Mouse (Mus musculus) heart, postnatal 25 days (tissue): Measurements from ENCODE around the gene March9. TPM values are rescaled to one million over a fixed set of nuclear protein-coding genes. Genes with fewer than 3 reads are reported as not detected.

Source experiments
- DNase-seq: peaks from one replicate; pipeline ENCODE4 v3.0.0; 2022; ENCODE audit warnings: low spot score
- intact Hi-C: fragments of 180-260 bp; cut with DNase I; formaldehyde crosslinking; loops from one replicate; pipeline ENCODE4 v1.15.1; 2025
- total RNA-seq, 2 experiments: library from RNA; stranded (reverse); gene quantifications; 2 replicates each; pipeline ENCODE4 v1.2.3; 2021

The March9 gene
- total RNA-seq = 1 to 10 TPM; 2.3 to 2.5 TPM

DNA sequence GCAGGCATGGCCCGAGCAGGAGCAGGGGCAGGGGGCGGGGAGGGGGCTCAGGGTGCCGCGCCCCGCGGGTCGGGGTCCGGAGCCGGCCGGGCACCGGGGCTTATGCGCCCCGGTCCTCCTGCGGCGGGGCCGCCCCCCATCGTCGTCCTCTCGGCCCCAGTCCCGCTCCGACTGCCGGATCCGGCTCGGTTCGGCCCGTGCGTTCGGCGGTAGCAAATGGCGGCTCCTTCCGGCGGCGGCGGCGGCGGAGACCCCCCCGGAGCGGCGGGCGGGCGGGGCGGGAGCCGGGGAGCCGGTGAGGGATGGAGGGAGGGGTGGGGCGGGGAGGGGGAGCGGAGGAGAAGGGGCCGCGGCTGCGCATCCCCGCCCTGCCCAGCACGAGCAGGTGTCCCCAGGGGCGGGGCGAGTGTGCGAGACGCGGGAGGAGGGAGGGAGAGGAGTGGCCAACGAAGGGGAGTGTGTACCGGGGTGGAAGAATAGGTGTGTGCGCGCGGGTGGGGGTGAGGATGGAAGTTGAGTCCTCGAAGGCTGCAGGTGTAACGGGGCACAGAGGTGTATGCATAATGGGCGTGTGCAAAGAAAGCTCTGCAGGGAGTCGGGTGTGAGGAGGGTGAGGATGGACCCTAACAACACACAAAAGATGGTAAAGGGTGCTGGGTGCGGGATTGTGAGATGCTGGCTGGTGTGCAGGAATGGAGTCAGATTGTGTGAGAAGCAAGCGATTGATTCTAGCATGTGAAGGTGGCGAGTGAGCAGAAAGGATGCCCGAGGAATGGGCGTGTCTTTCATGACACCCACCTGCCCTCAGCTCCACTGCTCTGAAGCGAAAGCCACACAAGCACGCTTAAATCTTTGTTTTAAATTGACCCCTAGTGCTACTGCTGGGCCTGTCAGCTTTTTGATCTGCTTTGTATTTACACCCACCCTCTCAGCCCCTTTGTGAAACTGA, at the start of gene March9:
March9 (minus strand) TSS at position 217 of the 949 bp plus-strand sequence.
- intact Hi-C loops = no loop called here
- no peak for DNase-seq

DNA sequence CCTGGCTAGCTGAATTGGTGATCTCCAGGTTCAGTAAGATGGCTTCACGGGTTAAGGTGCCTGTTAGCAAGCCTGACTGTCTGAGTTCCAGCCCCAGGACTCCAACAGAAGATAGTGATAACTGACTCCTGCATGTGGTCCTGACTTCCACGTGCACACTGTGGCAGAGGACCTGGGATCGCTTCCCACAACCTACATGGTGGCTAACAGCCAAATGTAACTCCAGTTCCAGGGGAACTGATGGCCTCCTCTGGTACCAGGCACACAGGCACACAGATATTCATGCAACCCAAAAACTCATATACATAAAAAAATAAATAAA, 48.2 kb upstream of the March9 start:
- intact Hi-C loops = no loop called here
- DNase-seq = no peak

DNA sequence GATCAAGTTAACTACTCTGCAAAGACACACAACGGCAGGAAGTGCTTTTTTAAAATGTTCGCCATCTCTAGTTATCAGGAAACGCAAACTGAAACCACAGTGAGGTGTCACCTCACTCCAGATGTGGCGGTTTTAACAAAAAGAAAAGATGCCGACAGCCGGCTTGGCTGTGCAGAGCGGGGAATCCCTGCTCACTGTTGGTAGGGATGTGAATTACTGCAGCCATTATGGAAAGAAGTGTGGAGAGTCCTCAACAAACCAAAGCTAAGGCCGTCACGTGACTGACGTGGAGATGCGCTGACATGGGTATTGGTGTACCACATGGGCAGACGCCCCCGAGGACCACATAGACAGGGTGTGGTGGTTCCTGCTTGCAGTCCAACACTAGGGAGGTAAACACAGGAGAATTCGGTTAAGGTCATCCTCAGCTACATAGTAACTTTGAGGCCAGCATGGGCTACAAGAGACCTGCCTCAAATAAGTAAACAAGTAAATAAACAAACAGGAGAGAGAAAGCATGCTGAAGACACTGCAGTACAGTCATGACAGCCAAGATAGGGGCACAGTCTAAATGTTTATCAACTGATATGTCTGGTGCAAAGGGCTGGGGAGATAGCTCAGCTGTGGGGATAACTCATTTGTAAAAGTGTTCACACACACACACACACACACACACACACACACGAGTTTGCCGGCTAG, 47.7 kb upstream of the March9 start:
- intact Hi-C loops = no loop called here
- DNase-seq = no peak

DNA sequence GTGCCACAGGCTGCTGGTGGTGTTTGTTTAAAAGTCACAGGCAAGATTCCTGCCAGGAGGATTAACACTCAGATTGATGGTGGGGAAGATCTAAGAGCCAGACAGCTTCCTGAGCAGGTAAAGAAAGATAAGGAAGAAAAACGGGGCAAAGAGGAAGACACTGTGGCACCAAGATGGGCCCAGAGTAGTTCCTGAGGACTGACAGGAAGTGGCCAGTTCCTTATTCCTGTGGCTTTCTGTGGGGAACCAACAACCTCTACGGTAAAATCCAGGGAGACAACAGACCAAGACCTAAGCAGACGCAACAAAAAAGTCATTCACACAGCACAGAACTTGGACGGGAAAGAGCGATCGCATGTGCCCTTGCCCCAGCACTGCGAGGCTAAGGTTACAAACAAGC, 43.6 kb upstream of the March9 start:
- DNase-seq = no peak
- intact Hi-C loops = no loop called here

DNA sequence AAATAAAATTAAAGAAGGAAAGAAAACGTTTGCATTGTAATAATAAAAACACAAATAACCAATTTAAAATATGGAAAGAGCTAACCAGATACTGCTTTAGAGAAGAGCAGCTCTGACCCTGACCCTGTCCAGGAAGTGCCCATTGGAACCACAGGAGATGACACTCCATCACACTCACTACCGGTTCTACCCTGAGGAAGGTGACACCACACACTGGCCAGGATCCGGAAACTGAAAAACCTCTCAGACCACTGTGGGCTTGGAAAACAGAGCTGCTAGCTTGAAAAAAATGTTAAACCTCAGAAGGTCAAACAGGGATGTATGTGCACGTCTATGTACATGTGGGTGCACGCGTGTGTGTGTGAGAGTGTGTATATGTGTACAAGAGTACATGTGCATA, 41.2 kb upstream of the March9 start:
- intact Hi-C loops = no loop called here
- no peak for DNase-seq

DNA sequence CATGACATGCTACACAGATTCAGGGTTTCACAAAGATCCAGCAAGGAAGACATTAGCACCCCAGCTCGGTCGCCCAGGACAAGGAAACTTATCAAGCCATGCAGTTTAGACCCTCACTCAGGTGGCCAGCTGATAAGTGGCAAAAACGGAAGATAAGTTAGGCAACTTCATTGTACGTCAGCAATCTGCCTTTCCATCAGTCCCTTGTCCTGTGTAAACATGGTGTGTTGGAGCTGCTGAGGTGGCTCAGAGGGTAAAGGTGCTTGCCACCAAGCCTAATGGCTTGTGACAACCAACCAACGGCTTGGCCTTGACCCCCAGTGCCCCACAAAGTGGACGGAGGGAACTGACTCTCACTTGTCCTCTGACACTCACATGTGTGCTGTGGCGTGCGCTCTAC, 40.4 kb upstream of the March9 start:
- no peak for DNase-seq
- intact Hi-C loops = no loop called here

DNA sequence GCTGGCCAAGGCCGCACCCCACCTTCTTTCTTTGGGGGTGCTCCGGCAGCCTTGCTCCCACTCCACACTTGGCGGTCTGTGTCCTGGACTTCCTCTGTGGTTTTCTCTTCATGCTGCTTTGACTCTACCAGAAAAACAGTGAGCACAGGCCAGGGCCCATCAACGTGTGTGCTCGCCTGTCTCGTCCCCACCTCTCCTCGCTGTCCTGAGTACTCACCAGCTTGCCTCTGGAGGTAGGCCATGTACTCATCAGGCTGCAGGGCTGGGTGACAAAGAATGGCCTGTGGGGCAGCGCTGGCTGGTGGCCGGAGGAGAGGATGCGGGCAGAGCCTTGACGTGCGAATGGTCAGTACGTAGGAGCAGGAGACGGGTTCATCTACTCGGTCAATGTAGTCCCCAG, 39.9 kb upstream of the March9 start:
- DNase-seq = no peak
- intact Hi-C loops = no loop called here

DNA sequence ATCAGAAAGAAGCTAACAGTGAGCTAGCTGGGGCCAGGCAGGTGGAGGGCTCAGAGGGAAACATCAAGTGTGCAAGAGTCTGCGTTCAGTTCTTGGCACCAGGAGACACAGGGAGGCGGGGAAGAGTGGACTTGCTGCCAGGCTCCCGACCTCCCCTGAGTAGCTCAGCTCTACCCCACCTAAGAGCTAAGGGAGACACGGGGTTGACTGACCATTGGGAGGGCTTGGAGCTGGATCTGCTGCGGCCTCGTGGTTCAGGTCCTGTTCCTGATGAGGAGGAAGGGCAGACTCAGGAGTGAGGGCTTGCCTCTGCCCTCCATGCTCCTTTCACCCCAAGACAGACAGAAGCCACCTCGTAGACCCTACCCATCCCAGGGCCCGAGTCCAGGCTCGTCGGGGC, 39.2 kb upstream of the March9 start:
- no peak for DNase-seq
- intact Hi-C loops = no loop called here

DNA sequence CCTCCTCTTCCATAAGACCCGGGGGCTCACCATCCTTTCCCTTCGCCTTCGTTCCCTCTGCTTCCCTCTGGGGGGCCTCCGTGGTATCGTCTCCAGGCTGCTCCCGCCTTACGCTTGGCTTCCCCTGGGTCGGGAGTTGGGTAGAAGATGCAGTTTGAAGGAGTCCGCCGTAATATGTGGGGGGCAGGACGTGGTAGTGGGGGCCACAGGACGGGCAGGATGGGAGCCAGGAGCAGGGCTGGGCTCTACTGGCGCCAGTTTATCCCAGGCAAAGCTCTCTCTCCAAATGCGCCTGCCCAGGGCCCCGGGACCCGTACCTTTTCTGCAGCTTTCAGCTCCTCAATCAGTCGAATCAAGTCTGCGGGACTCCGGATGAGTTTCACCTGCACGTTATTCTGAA, 38.5 kb upstream of the March9 start:
- DNase-seq = no peak
- intact Hi-C loops = no loop called here

DNA sequence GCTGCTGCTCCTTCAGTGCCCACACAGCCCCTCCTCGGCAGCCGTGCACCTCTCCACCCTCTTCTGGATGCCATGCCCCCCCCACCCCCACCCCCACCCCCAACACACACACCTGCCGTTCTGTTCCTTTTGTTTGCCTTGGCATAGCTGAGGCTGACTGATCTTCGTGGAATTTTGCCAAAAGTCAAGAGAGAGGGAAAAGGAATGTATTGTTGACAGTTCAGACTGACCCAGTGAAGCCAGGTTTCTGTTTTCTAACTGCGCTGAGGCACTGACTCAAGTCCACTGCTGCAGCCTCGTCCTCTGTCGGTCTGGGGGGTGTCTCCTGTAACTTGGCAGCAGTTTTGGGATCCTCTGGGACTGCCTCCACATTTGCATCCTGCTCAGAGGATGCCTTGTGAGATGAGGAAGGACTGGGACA, 34.4 kb upstream of the March9 start:
- no peak for DNase-seq
- intact Hi-C loops = no loop called here

DNA sequence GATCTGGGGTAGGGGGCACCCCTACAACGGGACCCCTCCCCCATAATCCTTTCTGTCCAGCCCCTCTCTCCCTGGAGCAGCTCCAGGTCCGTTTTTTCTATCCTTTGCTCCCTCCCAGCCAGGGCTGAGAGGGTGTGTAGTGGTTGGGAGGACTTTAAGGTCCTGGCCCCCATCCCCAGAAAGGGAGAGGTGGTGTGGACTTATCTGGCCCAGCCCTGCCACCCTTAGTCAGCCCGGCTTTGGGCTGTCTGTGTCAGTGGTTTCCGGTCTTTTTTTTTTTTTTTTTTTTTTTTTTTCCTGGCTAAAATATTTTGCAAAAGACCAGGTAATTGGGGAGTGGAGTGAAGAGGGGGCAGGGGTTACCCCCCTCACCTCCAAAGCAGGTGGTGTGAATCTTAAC, 32.8 kb upstream of the March9 start:
- DNase-seq = no peak
- intact Hi-C loops = no loop called here

DNA sequence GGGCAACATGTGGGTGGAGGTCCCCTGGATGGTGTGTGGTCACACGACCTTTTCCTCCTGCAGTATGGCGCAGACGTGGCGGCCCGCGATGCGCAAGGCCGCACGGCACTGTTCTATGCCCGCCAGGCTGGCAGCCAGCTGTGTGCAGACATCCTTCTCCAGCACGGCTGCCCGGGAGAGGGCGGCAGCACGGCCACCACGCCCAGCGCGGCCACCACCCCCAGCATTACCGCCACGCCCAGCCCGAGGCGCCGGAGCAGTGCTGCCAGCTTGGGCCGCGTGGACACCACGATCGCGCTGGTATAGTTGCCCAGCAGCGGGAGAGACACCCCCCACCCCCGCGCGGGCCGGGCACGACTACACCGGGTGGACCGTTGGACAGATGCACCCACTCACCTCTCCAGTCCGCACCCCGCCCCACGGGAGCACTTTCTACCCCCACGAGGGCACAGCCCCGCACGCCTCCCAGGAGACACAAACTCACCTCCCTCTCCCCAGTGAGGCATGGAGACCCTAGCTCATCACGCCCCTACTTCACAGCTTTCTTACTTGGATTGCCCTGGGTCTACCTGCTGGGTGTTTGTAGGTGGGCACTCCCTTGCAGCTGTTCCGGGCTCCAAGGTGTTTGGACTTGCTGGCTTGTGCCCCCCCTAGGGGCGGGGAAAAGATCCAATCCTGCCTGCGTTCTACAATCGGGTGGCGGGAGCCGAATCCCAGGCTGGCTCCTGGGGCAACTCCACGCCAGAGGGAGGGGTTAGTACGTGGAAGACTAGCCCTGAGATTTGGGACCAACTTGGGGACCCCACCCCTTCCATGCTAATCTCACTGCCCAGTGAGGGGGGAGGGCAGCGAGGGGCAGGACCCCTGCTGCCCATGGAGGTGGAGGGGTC, 31.8 kb upstream of the March9 start:
- DNase-seq = no peak
- intact Hi-C loops = no loop called here

DNA sequence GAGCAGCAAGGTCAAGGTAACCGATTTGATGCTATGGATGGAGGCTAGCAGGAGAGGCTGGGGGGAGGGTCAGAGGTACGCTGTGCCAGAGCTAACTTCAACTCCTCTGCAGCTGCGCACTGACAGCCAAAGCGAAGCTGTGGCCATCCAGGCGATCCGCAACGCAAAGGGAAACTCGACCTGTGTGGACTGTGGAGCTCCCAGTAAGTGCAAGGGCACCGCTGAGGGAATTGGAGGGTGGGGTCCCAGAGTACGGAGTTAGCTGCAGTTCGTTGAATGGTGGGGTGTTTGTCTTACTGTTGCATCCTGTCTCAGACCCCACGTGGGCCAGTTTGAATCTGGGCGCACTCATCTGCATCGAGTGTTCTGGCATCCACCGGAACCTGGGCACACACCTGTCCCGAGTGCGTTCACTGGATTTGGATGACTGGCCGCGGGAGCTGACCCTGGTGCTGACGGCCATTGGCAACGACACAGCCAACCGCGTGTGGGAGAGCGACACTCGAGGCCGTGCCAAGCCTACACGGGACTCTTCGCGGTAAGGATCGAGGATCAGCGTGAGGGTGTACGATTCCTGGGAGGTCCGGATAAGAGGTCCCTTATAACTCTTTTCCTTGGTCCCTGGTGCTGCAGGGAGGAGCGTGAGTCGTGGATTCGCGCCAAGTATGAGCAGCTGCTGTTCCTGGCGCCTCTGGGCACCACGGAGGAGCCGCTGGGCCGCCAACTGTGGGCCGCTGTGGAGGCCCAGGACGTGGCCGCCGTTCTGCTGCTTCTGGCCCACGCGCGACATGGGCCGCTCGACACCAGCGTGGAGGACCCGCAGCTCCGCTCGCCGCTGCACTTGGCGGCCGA, 30.8 kb upstream of the March9 start:
- DNase-seq = no peak
- intact Hi-C loops = no loop called here

DNA sequence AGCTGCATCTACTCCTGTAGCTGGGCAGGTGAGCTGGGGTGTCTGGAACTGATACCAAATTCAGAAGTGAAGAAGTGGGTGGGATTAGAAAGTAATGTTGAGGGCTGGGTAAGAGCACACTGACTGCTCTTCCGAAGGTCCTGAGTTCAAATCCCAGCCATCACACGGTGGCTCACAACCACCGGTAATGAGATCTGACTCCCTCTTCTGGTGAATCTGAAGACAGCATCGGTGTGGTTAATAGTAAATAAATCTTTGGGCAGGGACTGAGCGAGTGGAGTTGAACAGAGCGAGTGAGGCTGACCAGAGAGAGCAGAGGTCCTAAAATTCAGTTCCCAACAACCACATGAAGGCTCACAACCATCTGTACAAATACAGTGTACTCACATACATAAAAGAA, 25.6 kb upstream of the March9 start:
- DNase-seq = no peak
- intact Hi-C loops = no loop called here

DNA sequence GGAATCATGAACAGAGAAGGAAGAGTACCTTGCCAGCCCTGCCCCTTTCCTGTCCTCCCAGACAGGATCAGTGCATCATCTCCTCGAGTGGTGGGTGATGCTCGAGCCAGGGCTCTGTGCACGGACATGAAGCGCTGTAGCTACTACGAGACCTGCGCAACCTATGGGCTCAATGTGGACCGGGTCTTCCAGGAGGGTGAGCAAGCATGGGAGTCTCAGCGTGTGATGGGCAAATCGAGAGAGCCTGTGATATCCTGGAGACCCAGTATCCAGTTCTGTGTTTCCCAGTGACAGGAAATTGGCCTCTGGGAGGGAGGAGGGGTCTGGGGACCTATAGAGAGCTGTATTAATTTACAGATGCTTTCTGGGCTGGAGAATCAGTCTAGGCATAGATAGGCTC, 25.1 kb upstream of the March9 start:
- DNase-seq = no peak
- intact Hi-C loops = no loop called here

DNA sequence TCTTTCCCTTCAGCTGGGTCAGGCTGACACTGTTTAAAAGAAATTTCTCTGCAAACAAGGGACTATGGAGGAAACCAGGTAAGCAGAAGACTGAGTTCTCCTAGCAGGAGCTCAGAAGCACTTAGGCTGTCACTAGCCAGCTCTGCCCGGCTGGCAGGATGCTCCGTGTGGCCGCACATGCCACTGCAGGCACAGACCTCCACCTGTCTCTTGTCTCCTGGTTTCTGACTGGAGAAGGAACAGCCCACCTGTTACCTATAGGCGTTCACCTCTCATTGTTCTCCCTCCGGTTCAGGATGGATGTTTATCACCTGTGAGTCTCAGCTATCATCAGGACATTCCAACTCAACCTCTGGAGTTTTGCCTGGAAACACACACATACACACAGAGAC, 23.9 kb upstream of the March9 start:
- no peak for DNase-seq
- intact Hi-C loops = no loop called here

DNA sequence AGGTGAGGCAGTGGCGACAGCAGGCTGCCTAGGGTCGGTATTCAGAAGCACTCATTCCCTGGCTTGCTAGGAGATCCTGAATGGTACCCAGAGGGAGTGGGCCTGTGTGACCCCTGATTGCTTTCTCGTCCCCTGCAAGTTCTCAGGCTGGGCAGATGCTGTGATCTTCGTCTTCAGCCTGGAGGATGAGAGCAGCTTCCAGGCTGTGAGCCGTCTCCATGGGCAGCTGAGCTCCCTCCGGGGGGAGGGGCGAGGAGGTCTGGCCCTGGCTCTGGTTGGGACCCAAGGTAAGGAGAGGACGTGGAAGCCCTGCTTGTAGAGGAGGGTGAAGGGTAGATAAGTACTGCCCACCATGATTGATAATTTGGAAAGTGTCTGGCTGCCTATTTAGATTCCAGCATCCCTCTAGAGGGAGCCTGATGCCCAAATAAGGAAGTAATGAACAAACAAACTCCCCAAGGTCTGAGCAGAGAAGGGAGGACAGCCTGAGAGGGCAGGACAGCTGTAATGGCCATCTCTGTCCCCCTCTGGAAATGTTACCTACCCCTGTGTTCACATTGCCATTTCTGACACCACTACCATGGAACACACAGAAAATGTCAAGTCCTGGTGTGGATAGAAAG, 23.4 kb upstream of the March9 start:
- intact Hi-C loops = no loop called here
- DNase-seq = no peak

DNA sequence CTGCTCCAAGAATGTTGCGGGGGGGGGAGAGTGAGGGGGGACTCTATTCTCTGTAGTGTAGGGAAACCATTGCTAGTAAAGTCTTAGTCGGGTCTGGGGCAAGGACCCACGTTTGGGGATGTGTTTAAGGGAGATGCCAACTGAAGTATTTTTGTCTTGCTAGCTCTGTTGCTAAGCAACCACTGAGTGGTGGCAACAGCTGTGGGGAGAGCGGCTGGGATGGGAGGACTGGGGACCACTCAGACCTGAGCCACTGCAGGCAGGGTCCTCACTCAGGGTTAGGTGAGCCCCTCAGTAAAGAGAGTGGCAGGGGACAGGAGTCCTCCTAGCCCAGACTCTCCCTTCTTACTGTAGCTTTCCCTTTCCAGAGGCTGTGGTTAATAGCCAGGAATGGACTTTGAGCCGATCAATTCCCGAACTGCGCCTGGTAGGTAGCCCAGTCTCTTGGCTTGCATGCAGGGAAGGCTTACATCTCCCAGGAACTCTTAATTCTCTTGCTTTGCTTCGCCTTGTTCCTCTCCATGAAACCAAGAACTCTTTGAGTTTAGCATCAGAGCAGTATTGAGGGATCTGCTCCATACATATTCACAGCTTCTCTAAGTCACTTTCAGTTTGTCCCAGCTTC, 22.1 kb upstream of the March9 start:
- no peak for DNase-seq
- intact Hi-C loops = no loop called here
